Mouse (Mus musculus): ENCODE data around the gene Rnf126.

GRCm38 (mm10) chr10:79733847-79734246 is 32.9 kb downstream of the Rnf126 start:
- TF ChIP-seq CTCF (IDR thresholded peaks at IDR 0.05), result no peak
- TF ChIP-seq EP300 (IDR thresholded peaks at IDR 0.05), result no peak

All from lung, postnatal 0 days (tissue).